Mouse (Mus musculus): Measurements from ENCODE around the gene Prkch. TPM values are rescaled to one million over a fixed set of nuclear protein-coding genes. Genes with fewer than 3 reads are reported as not detected.

Gene Prkch
- polyA plus RNA-seq, 1 experiment from 2014 or later: 11.1 TPM

GRCm38 (mm10) chr12:73779332-73780231, 195.0 kb downstream of the Prkch start:
- peaks cover 14% of the 10 kb centered on the region; the same call in 1 of the 2 replicates for H3K36me3 ChIP-seq
- 48% methylated on average over 13 of the region's 13 CpGs for WGBS
- no peak overlapping the region for H3K4me3 ChIP-seq
- peak overlapping the region; percentile 9; the same call in 1 of the 2 replicates for H3K4me2 ChIP-seq
- H3K27ac ChIP-seq (replicated peaks): peak overlapping the region; percentile 90
- no peak for ATAC-seq (ENCODE audit: extremely low read depth, insufficient number of reproducible peaks, low FRiP score, low TSS enrichment)
- no peaks in the 10 kb centered on the region for H3K9me3 ChIP-seq
- peaks cover 57% of the 10 kb centered on the region for H3K4me1 ChIP-seq
- no peaks in the 10 kb centered on the region for H3K27me3 ChIP-seq (replicated peaks)
- peak overlapping the region; percentile 64 for H3K9ac ChIP-seq

GRCm38 (mm10) chr12:73781425-73782032, 196.9 kb downstream of the Prkch start:
- Histone ChIP-seq H3K4me3 (no peak overlapping the region), H3K27me3 (replicated peaks) (no peaks in the 10 kb centered on the region), H3K9me3 (no peaks in the 10 kb centered on the region), H3K9ac (no peak overlapping the region), H3K27ac (replicated peaks) (peak overlapping the region; percentile 90), H3K4me1 (peaks cover 50% of the 10 kb centered on the region), H3K4me2 (peak overlapping the region; percentile 27; the same call in 1 of the 2 replicates), H3K36me3 (peaks cover 9% of the 10 kb centered on the region; the same call in 1 of the 2 replicates)
- ATAC-seq (ENCODE audit: extremely low read depth, insufficient number of reproducible peaks, low FRiP score, low TSS enrichment): peak; percentile 74; the same call in 1 of the 2 replicates
- 32% methylated on average over 6 of the region's 6 CpGs for WGBS

GRCm38 (mm10) chr12:73786909-73787308, 202.3 kb downstream of the Prkch start:
- no peaks in the 10 kb centered on the region for H3K27me3 ChIP-seq (replicated peaks)
- H3K4me1 ChIP-seq: peaks cover 70% of the 10 kb centered on the region
- peak overlapping the region; percentile 80 for H3K27ac ChIP-seq (replicated peaks)
- H3K36me3 ChIP-seq: no peaks in the 10 kb centered on the region
- WGBS: 47% methylated on average over 8 of the region's 8 CpGs
- no peak overlapping the region for H3K4me3 ChIP-seq
- no peak overlapping the region for H3K4me2 ChIP-seq
- 0 out of 2 replicates have a peak, but pooled peaks have one; percentile 59 for ATAC-seq (ENCODE audit: extremely low read depth, insufficient number of reproducible peaks, low FRiP score, low TSS enrichment)
- no peaks in the 10 kb centered on the region for H3K9me3 ChIP-seq
- H3K9ac ChIP-seq: no peak overlapping the region; the same call in 1 of the 2 replicates

GRCm38 (mm10) chr12:73788850-73789249, 204.3 kb downstream of the Prkch start:
- Histone ChIP-seq H3K27me3 (replicated peaks) (no peaks in the 10 kb centered on the region), H3K4me3 (no peak overlapping the region), H3K36me3 (no peaks in the 10 kb centered on the region), H3K27ac (replicated peaks) (peak overlapping the region; percentile 73), H3K4me1 (peaks cover 76% of the 10 kb centered on the region), H3K4me2 (no peak overlapping the region), H3K9ac (no peak overlapping the region), H3K9me3 (no peaks in the 10 kb centered on the region)
- no peak for ATAC-seq (ENCODE audit: extremely low read depth, insufficient number of reproducible peaks, low FRiP score, low TSS enrichment)
- 7% methylated on average over 3 of the region's 3 CpGs for WGBS

- Histone ChIP-seq H3K9me3 (no peaks in the 10 kb centered on the region), H3K27ac (replicated peaks) (peak overlapping the region; percentile 93), H3K36me3 (no peaks in the 10 kb centered on the region), H3K4me2 (peak overlapping the region; percentile 27; the same call in 1 of the 2 replicates), H3K4me3 (no peak overlapping the region), H3K27me3 (replicated peaks) (no peaks in the 10 kb centered on the region), H3K9ac (peak overlapping the region; percentile 67), H3K4me1 (peaks cover 94% of the 10 kb centered on the region)
- ATAC-seq (ENCODE audit: extremely low read depth, insufficient number of reproducible peaks, low FRiP score, low TSS enrichment): no peak
- WGBS: 14% methylated on average over 5 of the region's 5 CpGs
Measured at GRCm38 (mm10) chr12:73790571-73791108, 206.0 kb downstream of the Prkch start.

GRCm38 (mm10) chr12:73793216-73793615, 208.6 kb downstream of the Prkch start:
- H3K4me2 ChIP-seq: no peak overlapping the region
- ATAC-seq (ENCODE audit: extremely low read depth, insufficient number of reproducible peaks, low FRiP score, low TSS enrichment): no peak
- peak overlapping the region; percentile 95 for H3K27ac ChIP-seq (replicated peaks)

GRCm38 (mm10) chr12:73793744-73794143, 209.1 kb downstream of the Prkch start:
- no peak overlapping the region for H3K4me3 ChIP-seq
- ATAC-seq (ENCODE audit: extremely low read depth, insufficient number of reproducible peaks, low FRiP score, low TSS enrichment): no peak

More at GRCm38 (mm10) chr12:73793216-73793615, 208.6 kb downstream of the Prkch start:
- Histone ChIP-seq H3K9me3 (no peaks in the 10 kb centered on the region), H3K4me1 (peaks cover 84% of the 10 kb centered on the region), H3K27me3 (replicated peaks) (no peaks in the 10 kb centered on the region), H3K9ac (peak overlapping the region; percentile 64), H3K4me3 (no peak overlapping the region), H3K36me3 (no peaks in the 10 kb centered on the region)
- 61% methylated on average over 13 of the region's 13 CpGs for WGBS

GRCm38 (mm10) chr12:73794151-73794883, 209.7 kb downstream of the Prkch start:
- peak overlapping the region; percentile 73 for H3K9ac ChIP-seq
- peak overlapping the region; percentile 58 for H3K4me2 ChIP-seq
- H3K4me1 ChIP-seq: peaks cover 73% of the 10 kb centered on the region
- no peaks in the 10 kb centered on the region for H3K27me3 ChIP-seq (replicated peaks)
- WGBS: 10% methylated on average over 17 of the region's 17 CpGs
- no peaks in the 10 kb centered on the region for H3K36me3 ChIP-seq
- peak; percentile 52; the same call in 1 of the 2 replicates for ATAC-seq (ENCODE audit: extremely low read depth, insufficient number of reproducible peaks, low FRiP score, low TSS enrichment)
- H3K27ac ChIP-seq (replicated peaks): peak overlapping the region; percentile 95
- H3K4me3 ChIP-seq: peak overlapping the region; percentile 16; the same call in 1 of the 2 replicates
- no peaks in the 10 kb centered on the region for H3K9me3 ChIP-seq

More at GRCm38 (mm10) chr12:73793744-73794143, 209.1 kb downstream of the Prkch start:
- peak overlapping the region; percentile 95 for H3K27ac ChIP-seq (replicated peaks)
- H3K9me3 ChIP-seq: no peaks in the 10 kb centered on the region
- peak overlapping the region; percentile 64 for H3K9ac ChIP-seq
- H3K36me3 ChIP-seq: no peaks in the 10 kb centered on the region
- peaks cover 78% of the 10 kb centered on the region for H3K4me1 ChIP-seq
- 15% methylated on average over 5 of the region's 5 CpGs for WGBS
- no peaks in the 10 kb centered on the region for H3K27me3 ChIP-seq (replicated peaks)
- peak overlapping the region; percentile 58 for H3K4me2 ChIP-seq

GRCm38 (mm10) chr12:73799671-73800070, 215.1 kb downstream of the Prkch start:
- no peak overlapping the region for H3K9ac ChIP-seq
- H3K4me1 ChIP-seq: peaks cover 63% of the 10 kb centered on the region
- no peaks in the 10 kb centered on the region for H3K36me3 ChIP-seq
- no peak overlapping the region for H3K4me2 ChIP-seq
- H3K27me3 ChIP-seq (replicated peaks): no peaks in the 10 kb centered on the region
- H3K27ac ChIP-seq (replicated peaks): no peak overlapping the region
- no peak overlapping the region for H3K4me3 ChIP-seq
- no peak for ATAC-seq (ENCODE audit: extremely low read depth, insufficient number of reproducible peaks, low FRiP score, low TSS enrichment)
- WGBS: 62% methylated on average over 5 of the region's 5 CpGs
- no peaks in the 10 kb centered on the region for H3K9me3 ChIP-seq

- H3K4me1 ChIP-seq: peaks cover 55% of the 10 kb centered on the region
- H3K4me3 ChIP-seq: no peak overlapping the region
- WGBS: 29% methylated on average over 3 of the region's 3 CpGs
- no peak for ATAC-seq (ENCODE audit: extremely low read depth, insufficient number of reproducible peaks, low FRiP score, low TSS enrichment)
- H3K9ac ChIP-seq: peak overlapping the region; percentile 54; the same call in 1 of the 2 replicates
- no peaks in the 10 kb centered on the region for H3K36me3 ChIP-seq
- H3K4me2 ChIP-seq: no peak overlapping the region
- peak overlapping the region; percentile 85 for H3K27ac ChIP-seq (replicated peaks)
- H3K27me3 ChIP-seq (replicated peaks): no peaks in the 10 kb centered on the region
- no peaks in the 10 kb centered on the region for H3K9me3 ChIP-seq
Measured at GRCm38 (mm10) chr12:73800886-73801285, 216.3 kb downstream of the Prkch start.
